Mouse (Mus musculus) neural tube, embryonic 11.5 days (tissue): ENCODE measurements around the gene Peg3. TPM values are rescaled to one million over a fixed set of nuclear protein-coding genes. Genes with fewer than 3 reads are reported as not detected.
A peak's percentile ranks its signal among the peaks of the same experiment; 100 is the strongest.

Experiments
- ATAC-seq: fragments of 200-750 bp; cut with Nextera tagmentation; 2 replicates; pipeline ENCODE4 v1.8.0; 2017; ENCODE audit warnings: moderate number of reproducible peaks, mild to moderate bottlenecking, moderate TSS enrichment, moderate library complexity; ENCODE audit not compliant: insufficient read depth, low FRiP score, low TSS enrichment
- DNase-seq: peaks from one replicate; pipeline ENCODE4 v3.0.0-alpha.2; 2015; ENCODE audit warnings: low spot score
- H3K27ac ChIP-seq: fragments of 300-500 bp; sonication (generic); 2 replicates; pipeline ENCODE4 v1.5.1; 2014; ENCODE audit warnings: low read depth, mild to moderate bottlenecking, low read length
- H3K27me3 ChIP-seq: fragments of 300-500 bp; sonication (generic); 2 replicates; pipeline ENCODE4 v1.6.1; 2014; ENCODE audit warnings: mild to moderate bottlenecking, low read length, mixed read lengths; ENCODE audit not compliant: control insufficient read depth, insufficient read depth
- H3K36me3 ChIP-seq: fragments of 300-500 bp; sonication (generic); 2 replicates; pipeline ENCODE4 v1.6.1; 2014; ENCODE audit warnings: mild to moderate bottlenecking, low read length, moderate library complexity, mixed read lengths; ENCODE audit not compliant: control insufficient read depth, insufficient read depth
- H3K4me1 ChIP-seq: fragments of 300-500 bp; sonication (generic); 2 replicates; pipeline ENCODE4 v1.6.1; 2014; ENCODE audit warnings: low read length, mixed read lengths; ENCODE audit not compliant: control insufficient read depth, insufficient read depth
- H3K4me2 ChIP-seq: fragments of 300-500 bp; sonication (generic); 2 replicates; pipeline ENCODE4 v1.6.1; 2014; ENCODE audit warnings: low read depth, mild to moderate bottlenecking, moderate library complexity
- H3K4me3 ChIP-seq: fragments of 300-500 bp; sonication (generic); 2 replicates; pipeline ENCODE4 v1.5.1; 2014; ENCODE audit warnings: low read depth, low read length
- H3K9ac ChIP-seq: fragments of 300-500 bp; sonication (generic); 2 replicates; pipeline ENCODE4 v1.6.1; 2014; ENCODE audit warnings: mild to moderate bottlenecking, low read length
- H3K9me3 ChIP-seq: fragments of 300-500 bp; sonication (generic); 2 replicates; pipeline ENCODE4 v1.6.1; 2016; ENCODE audit warnings: low read length; ENCODE audit not compliant: control insufficient read depth
- WGBS: fragments of 180-500 bp; shearing (Covaris S2); extraction: QIAGEN DNeasy Blood & Tissue Kit; methylation state at CpG from one replicate; pipeline ENCODE4 v1.1.7; 2014; 5-methylcytosine and 5-hydroxymethylcytosine counted together
- polyA plus RNA-seq: library from polyadenylated mRNA; unstranded; fragments of >200 nt; fragmentation: Nextera tagmentation; extraction: Ambion mirVana; gene quantifications from 2 replicates; pipeline ENCODE4 v1.2.1, GENCODE M21; 2014

Peg3 gene
- polyA plus RNA-seq, 1 experiment from 2014 or later = 208 TPM

GRCm38 (mm10) chr7:6759698-6760097 is 29.5 kb upstream of the Peg3 start:
- Histone ChIP-seq H3K4me2 (no peak overlapping the region), H3K27me3 (no peaks in the 10 kb centered on the region), H3K4me3 (no peak overlapping the region), H3K9ac (no peak overlapping the region), H3K27ac (no peak overlapping the region), H3K36me3 (no peaks in the 10 kb centered on the region), H3K4me1 (peaks cover 3% of the 10 kb centered on the region), H3K9me3 (no peaks in the 10 kb centered on the region)
- 61% methylated on average over 12 of the region's 12 CpGs for WGBS
- ATAC-seq (no peak), DNase-seq (no peak)

- no peaks in the 10 kb centered on the region for H3K9me3 ChIP-seq
- no peak overlapping the region for H3K9ac ChIP-seq
- H3K4me2 ChIP-seq = no peak overlapping the region
- no peaks in the 10 kb centered on the region for H3K27me3 ChIP-seq
- peaks cover 3% of the 10 kb centered on the region for H3K4me1 ChIP-seq
- H3K4me3 ChIP-seq = no peak overlapping the region
- H3K27ac ChIP-seq = no peak overlapping the region
- DNase-seq = no peak
- no peak for ATAC-seq
- WGBS = 75% methylated on average over 4 of the region's 4 CpGs
- no peaks in the 10 kb centered on the region for H3K36me3 ChIP-seq
These were observed 26.6 kb upstream of the Peg3 start for GRCm38 (mm10) chr7:6756777-6757291.

GRCm38 (mm10) chr7:6753440-6753839 is 23.2 kb upstream of the Peg3 start:
- Histone ChIP-seq H3K4me2 (no peak overlapping the region), H3K4me1 (no peaks in the 10 kb centered on the region), H3K27me3 (no peaks in the 10 kb centered on the region), H3K4me3 (no peak overlapping the region), H3K9me3 (no peaks in the 10 kb centered on the region), H3K36me3 (no peaks in the 10 kb centered on the region), H3K27ac (no peak overlapping the region), H3K9ac (no peak overlapping the region)
- ATAC-seq (no peak), DNase-seq (no peak)
- WGBS = 20% methylated on average over 4 of the region's 4 CpGs

- 80% methylated on average over 7 of the region's 7 CpGs for WGBS
- no peak for DNase-seq
- Histone ChIP-seq H3K36me3 (no peaks in the 10 kb centered on the region), H3K4me2 (no peak overlapping the region), H3K27me3 (no peaks in the 10 kb centered on the region), H3K9ac (no peak overlapping the region), H3K4me3 (no peak overlapping the region), H3K27ac (no peak overlapping the region), H3K4me1 (no peaks in the 10 kb centered on the region), H3K9me3 (no peaks in the 10 kb centered on the region)
- ATAC-seq = no peak
These were observed 19.0 kb upstream of the Peg3 start for GRCm38 (mm10) chr7:6749196-6749595.

- WGBS = 72% methylated on average over 10 of the region's 10 CpGs
- Histone ChIP-seq H3K4me2 (no peak overlapping the region), H3K4me3 (no peak overlapping the region), H3K27ac (no peak overlapping the region), H3K9ac (no peak overlapping the region), H3K36me3 (no peaks in the 10 kb centered on the region), H3K9me3 (no peaks in the 10 kb centered on the region), H3K27me3 (no peaks in the 10 kb centered on the region), H3K4me1 (no peaks in the 10 kb centered on the region)
- no peak for DNase-seq
- ATAC-seq = no peak
These were observed 14.2 kb upstream of the Peg3 start for GRCm38 (mm10) chr7:6744281-6744904.

GRCm38 (mm10) chr7:6736060-6736459 is 5.8 kb upstream of the Peg3 start:
- Histone ChIP-seq H3K4me2 (no peak overlapping the region), H3K36me3 (no peaks in the 10 kb centered on the region), H3K4me3 (no peak overlapping the region), H3K4me1 (no peaks in the 10 kb centered on the region), H3K27ac (no peak overlapping the region), H3K27me3 (no peaks in the 10 kb centered on the region), H3K9me3 (no peaks in the 10 kb centered on the region), H3K9ac (no peak overlapping the region)
- ATAC-seq (no peak), DNase-seq (no peak)
- WGBS = 82% methylated on average over 1 of the region's 1 CpGs

GRCm38 (mm10) chr7:6731930-6732329 is 1.7 kb upstream of the Peg3 start:
- no peaks in the 10 kb centered on the region for H3K36me3 ChIP-seq
- WGBS = 28% methylated on average over 4 of the region's 4 CpGs

GRCm38 (mm10) chr7:6731373-6731772 is 1.1 kb upstream of the Peg3 start:
- H3K9ac ChIP-seq = no peak overlapping the region
- no peaks in the 10 kb centered on the region for H3K27me3 ChIP-seq
- peak overlapping the region; percentile 41 for H3K4me2 ChIP-seq
- H3K4me3 ChIP-seq = peak overlapping the region; percentile 50
- WGBS = 47% methylated on average over 3 of the region's 3 CpGs
- H3K27ac ChIP-seq = no peak overlapping the region
- H3K9me3 ChIP-seq = peaks cover 17% of the 10 kb centered on the region
- no peak for ATAC-seq
- H3K36me3 ChIP-seq = no peaks in the 10 kb centered on the region
- no peaks in the 10 kb centered on the region for H3K4me1 ChIP-seq
- DNase-seq = no peak

More at GRCm38 (mm10) chr7:6731930-6732329, 1.7 kb upstream of the Peg3 start:
- no peak for DNase-seq
- no peak for ATAC-seq
- Histone ChIP-seq H3K9ac (peak overlapping the region; percentile 40), H3K4me2 (peak overlapping the region; percentile 41), H3K4me3 (peak overlapping the region; percentile 50), H3K27ac (no peak overlapping the region), H3K27me3 (no peaks in the 10 kb centered on the region), H3K4me1 (no peaks in the 10 kb centered on the region), H3K9me3 (peaks cover 17% of the 10 kb centered on the region)

- WGBS = 49% methylated on average over 15 of the region's 15 CpGs
- peak; percentile 44 for DNase-seq
- H3K36me3 ChIP-seq = no peaks in the 10 kb centered on the region
- H3K4me1 ChIP-seq = no peaks in the 10 kb centered on the region
- H3K4me3 ChIP-seq = peak overlapping the region; percentile 50
- H3K9ac ChIP-seq = peak overlapping the region; percentile 19; the same call in 1 of the 2 replicates
- peaks cover 17% of the 10 kb centered on the region for H3K9me3 ChIP-seq
- no peaks in the 10 kb centered on the region for H3K27me3 ChIP-seq
- no peak for ATAC-seq
- peak overlapping the region; percentile 41 for H3K4me2 ChIP-seq
- no peak overlapping the region for H3K27ac ChIP-seq
These were observed 570 bp upstream of the Peg3 start for GRCm38 (mm10) chr7:6730801-6731200.
